Comparison of ENCODE assay signal across 27 mouse cellular contexts in genomic region chr2:118708472-118708871, GRCm38 (mm10). TPM values are rescaled to one million over a fixed set of nuclear protein-coding genes. Genes with fewer than 3 reads are reported as not detected.
"Had no signal": no experiment of that assay in that cellular context is flagged by ENCODE, and none has a peak within 500 bp of the region (broad histone marks: within the 10 kb centered on the region; RNA-seq: fewer than 3 reads in every experiment).

No protein-coding gene starts in this region.

- H3K36me3 ChIP-seq: heart, embryonic 10.5 days; heart, embryonic 12.5 days; hindbrain, embryonic 13.5 days; hindbrain, embryonic 15.5 days; kidney, embryonic 15.5 days; limb, embryonic 10.5 days; limb, embryonic 12.5 days; liver, embryonic 13.5 days had no signal

- DNase-seq: gastrocnemius, postnatal 14 days; gastrocnemius, postnatal 36 days; heart, adult 11 months; heart, adult 2 months; kidney, adult 11 months; kidney, adult 2 months; kidney, adult 9 months; kidney, postnatal 14 days; layer of hippocampus, adult 9-11 months; layer of hippocampus, postnatal 36 days; liver; liver, embryonic 13.5 days had no signal

- H3K4me3 ChIP-seq: heart, adult 2 months; heart, embryonic 10.5 days; heart, embryonic 12.5 days; hindbrain, embryonic 13.5 days; hindbrain, embryonic 15.5 days; kidney, embryonic 15.5 days; left cerebral cortex, adult 2 months; limb, embryonic 10.5 days; limb, embryonic 12.5 days; liver, embryonic 13.5 days had no signal

- H3K27ac ChIP-seq: heart, adult 2 months; heart, embryonic 10.5 days; hindbrain, embryonic 13.5 days; hindbrain, embryonic 15.5 days; hindbrain, postnatal 0 days; kidney, embryonic 15.5 days; kidney, postnatal 0 days; left cerebral cortex, adult 2 months; limb, embryonic 10.5 days; limb, embryonic 12.5 days; liver, embryonic 13.5 days had no signal

RNA-seq across cellular contexts. Expression of gene Ankrd63, which starts 4.7 kb away (rescaled TPM):
- total RNA-seq: gastrocnemius, adult 18-20 months; gastrocnemius, adult 8-10 months; gastrocnemius, postnatal 14 days; gastrocnemius, postnatal 36 days; hindbrain, postnatal 0 days had no signal
- polyA plus RNA-seq: hindbrain, embryonic 11.5 days; hindbrain, embryonic 13.5 days; limb, embryonic 10.5 days; limb, embryonic 12.5 days; liver, embryonic 11.5 days; liver, embryonic 13.5 days had no signal

RNA-seq across cellular contexts. Expression of gene Pak6, which starts 45.4 kb away (rescaled TPM):
- total RNA-seq: gastrocnemius, adult 18-20 months; gastrocnemius, adult 8-10 months; hematopoietic stem cell, adult 5-6 weeks had no signal
